Mouse (Mus musculus): ENCODE measurements around the gene Auts2. TPM values are rescaled to one million over a fixed set of nuclear protein-coding genes. Genes with fewer than 3 reads are reported as not detected.

The Auts2 gene
- total and polyA plus RNA-seq, 2 experiments from 2014 or later = 6.8 to 12.1 TPM

DNA sequence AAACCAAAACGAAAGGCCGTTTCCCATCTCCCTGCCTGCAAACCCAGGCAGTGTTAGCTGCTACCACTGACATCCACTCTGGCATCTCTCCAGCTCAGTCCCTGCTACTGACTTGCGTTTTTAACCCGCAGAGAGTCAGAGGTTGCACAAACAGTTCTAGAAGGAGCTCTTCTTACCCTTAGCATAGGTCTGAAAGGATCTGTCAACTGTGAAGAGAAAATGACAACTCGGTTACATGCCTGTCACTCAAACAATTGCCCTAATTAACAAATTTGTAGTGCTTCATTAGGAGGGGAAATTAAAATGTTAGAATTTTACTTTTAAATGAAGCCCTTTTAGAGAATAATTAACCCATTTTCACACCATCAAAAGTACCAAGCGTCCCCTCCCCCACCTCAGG is 1083.2 kb downstream of the Auts2 start:
- H3K4me1 ChIP-seq (ENCODE audit: control insufficient read depth, insufficient read depth) = no peaks in the 10 kb centered on the region
- TF ChIP-seq EP300 (IDR thresholded peaks at IDR 0.05; ENCODE audit: low read depth) = no peak
- peaks cover 67% of the 10 kb centered on the region for H3K36me3 ChIP-seq (replicated peaks; ENCODE audit: control insufficient read depth, insufficient read depth, low read length)
- ATAC-seq (ENCODE audit: insufficient read depth, low read depth) (no peak), DNase-seq (ENCODE audit: low spot score) (no peak)
- H3K27ac ChIP-seq (ENCODE audit: low read depth) = no peak overlapping the region
- WGBS = 78% methylated on average over 6 of the region's 6 CpGs
- no peak overlapping the region for H3K9ac ChIP-seq (replicated peaks; ENCODE audit: low read depth, low read length)
- H3K9me3 ChIP-seq (replicated peaks; ENCODE audit: control insufficient read depth, low read length) = no peaks in the 10 kb centered on the region
- H3K4me3 ChIP-seq (ENCODE audit: low read depth, low read length) = no peak overlapping the region
- no peaks in the 10 kb centered on the region for H3K27me3 ChIP-seq (ENCODE audit: control insufficient read depth, insufficient read depth, low read length)
- no peak overlapping the region for H3K4me2 ChIP-seq (ENCODE audit: low read depth, low read length)

DNA sequence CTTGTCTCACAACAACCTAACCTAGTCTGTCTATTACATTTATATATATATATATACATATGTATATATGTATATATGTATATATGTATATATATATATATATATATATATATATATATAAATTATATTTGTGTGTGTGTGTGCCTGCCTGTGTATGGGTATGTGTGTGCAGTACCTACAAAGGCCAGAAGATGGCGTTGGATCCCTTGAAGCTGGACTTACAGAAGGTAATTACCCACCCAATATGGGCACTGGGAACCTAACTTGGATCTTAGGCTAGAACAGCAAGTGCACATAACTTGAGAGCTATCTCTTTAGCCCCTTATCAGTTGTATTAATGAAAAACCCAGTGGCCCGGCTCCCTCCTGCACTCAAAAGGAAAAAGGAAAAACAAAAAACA is 1083.6 kb downstream of the Auts2 start:
- Histone ChIP-seq H3K9ac (replicated peaks; ENCODE audit: low read depth, low read length) (no peak overlapping the region), H3K27me3 (ENCODE audit: control insufficient read depth, insufficient read depth, low read length) (no peaks in the 10 kb centered on the region), H3K4me2 (ENCODE audit: low read depth, low read length) (no peak overlapping the region), H3K9me3 (replicated peaks; ENCODE audit: control insufficient read depth, low read length) (no peaks in the 10 kb centered on the region), H3K27ac (ENCODE audit: low read depth) (no peak overlapping the region), H3K36me3 (replicated peaks; ENCODE audit: control insufficient read depth, insufficient read depth, low read length) (peaks cover 67% of the 10 kb centered on the region), H3K4me1 (ENCODE audit: control insufficient read depth, insufficient read depth) (no peaks in the 10 kb centered on the region), H3K4me3 (ENCODE audit: low read depth, low read length) (no peak overlapping the region)
- ATAC-seq (ENCODE audit: insufficient read depth, low read depth) (no peak), DNase-seq (ENCODE audit: low spot score) (no peak)
- 71% methylated on average over 2 of the region's 2 CpGs for WGBS
- TF ChIP-seq EP300 (IDR thresholded peaks at IDR 0.05; ENCODE audit: low read depth) (no peak), CTCF (IDR thresholded peaks at IDR 0.05; ENCODE audit: low read depth) (no peak)

DNA sequence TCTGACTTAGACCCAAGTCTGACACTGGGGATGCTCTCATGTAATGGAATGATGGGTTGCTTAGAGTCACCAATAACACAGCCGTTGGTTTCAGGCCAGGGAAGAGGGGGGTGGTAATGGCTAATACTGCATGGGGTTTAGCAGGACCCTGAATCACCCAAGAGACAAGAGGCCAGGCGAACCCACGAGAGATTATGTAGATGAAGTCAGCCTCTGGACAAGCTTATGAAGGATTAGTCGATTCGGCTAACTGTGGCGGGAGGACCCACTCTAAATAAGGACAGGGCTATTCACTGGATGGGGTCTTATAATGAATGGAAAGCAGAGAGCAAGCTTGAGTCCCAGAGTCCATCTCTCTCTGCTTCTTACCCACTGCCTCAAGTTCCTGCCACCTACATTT is 1084.4 kb downstream of the Auts2 start:
- 88% methylated on average over 6 of the region's 6 CpGs for WGBS
- no peak for ATAC-seq (ENCODE audit: insufficient read depth, low read depth)
- no peak for DNase-seq (ENCODE audit: low spot score)
- Histone ChIP-seq H3K4me3 (ENCODE audit: low read depth, low read length) (no peak overlapping the region), H3K4me1 (ENCODE audit: control insufficient read depth, insufficient read depth) (no peaks in the 10 kb centered on the region), H3K36me3 (replicated peaks; ENCODE audit: control insufficient read depth, insufficient read depth, low read length) (peaks cover 69% of the 10 kb centered on the region), H3K4me2 (ENCODE audit: low read depth, low read length) (no peak overlapping the region), H3K9me3 (replicated peaks; ENCODE audit: control insufficient read depth, low read length) (no peaks in the 10 kb centered on the region), H3K27me3 (ENCODE audit: control insufficient read depth, insufficient read depth, low read length) (no peaks in the 10 kb centered on the region), H3K27ac (ENCODE audit: low read depth) (no peak overlapping the region), H3K9ac (replicated peaks; ENCODE audit: low read depth, low read length) (no peak overlapping the region)
- no peak for TF ChIP-seq CTCF (IDR thresholded peaks at IDR 0.05; ENCODE audit: low read depth)
- no peak for TF ChIP-seq EP300 (IDR thresholded peaks at IDR 0.05; ENCODE audit: low read depth)

DNA sequence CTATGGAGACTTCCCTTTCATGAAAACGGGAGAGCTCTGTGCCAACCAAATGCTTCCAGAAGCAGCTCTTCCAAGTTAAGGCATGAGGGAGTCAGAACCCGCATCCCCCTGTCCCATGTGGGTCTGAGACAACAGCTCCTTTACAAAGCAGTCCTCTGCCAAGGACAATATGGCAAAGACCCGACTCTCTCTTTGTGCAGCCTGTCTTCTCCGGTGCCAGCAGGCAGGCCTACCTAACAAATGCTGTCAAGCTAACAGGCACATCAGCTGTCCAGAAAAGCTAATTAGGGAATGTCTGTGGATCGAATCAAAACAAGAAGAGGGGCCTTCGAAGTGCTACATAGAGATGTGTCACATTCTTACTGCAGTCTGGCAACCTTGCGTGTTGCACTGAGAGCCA is 1085.1 kb downstream of the Auts2 start:
- 86% methylated on average over 7 of the region's 7 CpGs for WGBS
- Histone ChIP-seq H3K9me3 (replicated peaks; ENCODE audit: control insufficient read depth, low read length) (no peaks in the 10 kb centered on the region), H3K4me2 (ENCODE audit: low read depth, low read length) (no peak overlapping the region), H3K27ac (ENCODE audit: low read depth) (no peak overlapping the region), H3K4me3 (ENCODE audit: low read depth, low read length) (no peak overlapping the region), H3K27me3 (ENCODE audit: control insufficient read depth, insufficient read depth, low read length) (no peaks in the 10 kb centered on the region), H3K4me1 (ENCODE audit: control insufficient read depth, insufficient read depth) (no peaks in the 10 kb centered on the region), H3K36me3 (replicated peaks; ENCODE audit: control insufficient read depth, insufficient read depth, low read length) (peaks cover 64% of the 10 kb centered on the region), H3K9ac (replicated peaks; ENCODE audit: low read depth, low read length) (no peak overlapping the region)
- ATAC-seq (ENCODE audit: insufficient read depth, low read depth) = no peak
- no peak for DNase-seq (ENCODE audit: low spot score)
- TF ChIP-seq CTCF (IDR thresholded peaks at IDR 0.05; ENCODE audit: low read depth) (no peak), EP300 (IDR thresholded peaks at IDR 0.05; ENCODE audit: low read depth) (no peak)

DNA sequence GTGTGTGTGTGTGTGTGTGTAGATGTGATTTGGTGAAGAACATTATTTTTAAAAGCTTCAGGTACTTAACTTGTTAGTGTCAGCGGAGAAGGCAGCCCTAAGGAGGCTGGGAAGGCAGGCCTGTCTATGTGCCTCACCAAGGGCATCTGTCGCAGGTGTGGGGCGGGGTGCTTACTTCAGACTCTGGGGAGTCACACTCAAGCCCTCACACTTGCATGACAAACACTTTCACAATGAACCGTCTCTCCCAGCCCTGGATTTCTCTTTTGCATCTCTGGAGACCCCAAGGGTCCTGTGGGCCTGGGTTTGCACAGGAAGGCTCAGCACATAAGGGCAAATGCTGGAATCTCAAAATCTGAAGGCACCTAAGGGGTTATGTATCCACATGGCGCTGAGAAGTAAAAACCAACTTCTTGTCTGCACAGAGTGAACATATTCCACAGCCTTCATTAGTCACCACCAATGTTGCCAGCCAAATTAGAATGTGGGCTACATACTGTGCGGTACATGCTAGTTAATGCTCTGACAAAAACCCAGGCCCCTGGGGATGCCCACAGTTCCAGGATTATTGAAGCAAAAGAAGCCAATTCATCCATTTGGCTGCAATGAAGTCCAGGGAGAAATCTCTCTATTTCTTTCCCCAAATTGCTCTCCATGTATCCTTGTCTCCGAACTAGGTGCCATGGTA is 1093.8 kb downstream of the Auts2 start:
- Histone ChIP-seq H3K36me3 (replicated peaks; ENCODE audit: control insufficient read depth, insufficient read depth, low read length) (peaks cover 85% of the 10 kb centered on the region), H3K27me3 (ENCODE audit: control insufficient read depth, insufficient read depth, low read length) (no peaks in the 10 kb centered on the region), H3K4me3 (ENCODE audit: low read depth, low read length) (no peak overlapping the region), H3K4me1 (ENCODE audit: control insufficient read depth, insufficient read depth) (no peaks in the 10 kb centered on the region), H3K4me2 (ENCODE audit: low read depth, low read length) (no peak overlapping the region), H3K27ac (ENCODE audit: low read depth) (no peak overlapping the region), H3K9me3 (replicated peaks; ENCODE audit: control insufficient read depth, low read length) (no peaks in the 10 kb centered on the region), H3K9ac (replicated peaks; ENCODE audit: low read depth, low read length) (no peak overlapping the region)
- DNase-seq (ENCODE audit: low spot score) (no peak), ATAC-seq (ENCODE audit: insufficient read depth, low read depth) (no peak)
- TF ChIP-seq EP300 (IDR thresholded peaks at IDR 0.05; ENCODE audit: low read depth) (no peak), CTCF (IDR thresholded peaks at IDR 0.05; ENCODE audit: low read depth) (no peak)
- WGBS = 94% methylated on average over 7 of the region's 7 CpGs

DNA sequence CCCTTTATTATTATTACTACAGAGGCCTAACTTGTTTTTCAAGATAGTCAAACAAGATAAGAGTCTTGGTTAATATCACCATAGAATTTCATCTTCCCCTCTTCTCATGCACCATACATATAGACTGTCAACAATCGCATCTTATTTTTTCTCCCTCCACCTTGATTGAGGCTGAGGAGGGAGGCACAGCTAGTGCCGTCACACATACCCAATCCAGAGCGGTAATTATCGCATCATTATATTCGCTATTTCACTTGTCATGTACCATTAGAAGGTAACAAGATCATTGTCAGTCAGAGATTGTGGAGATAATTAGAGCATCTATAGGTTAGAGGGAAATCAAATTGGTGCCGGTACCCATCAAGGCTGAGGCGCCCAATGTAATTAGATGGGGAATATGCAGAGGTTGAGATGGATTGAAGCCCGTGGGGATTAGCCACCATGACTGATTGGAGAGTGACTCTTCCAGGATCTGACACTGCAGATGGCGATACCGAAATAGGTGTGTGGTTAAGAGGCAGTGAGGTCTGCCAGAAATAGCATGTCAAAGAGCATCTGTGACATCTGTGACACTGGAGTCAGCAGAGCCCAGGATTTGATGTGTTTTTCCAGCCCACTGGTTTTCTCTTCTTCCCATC is 1107.8 kb downstream of the Auts2 start:
- no peak overlapping the region for H3K4me3 ChIP-seq (ENCODE audit: low read depth, low read length)
- no peak for TF ChIP-seq CTCF (IDR thresholded peaks at IDR 0.05; ENCODE audit: low read depth)
- TF ChIP-seq EP300 (IDR thresholded peaks at IDR 0.05; ENCODE audit: low read depth) = no peak
- ATAC-seq (ENCODE audit: insufficient read depth, low read depth) = no peak

More for the DNA sequence above, 1107.8 kb downstream of the Auts2 start:
- WGBS = 81% methylated on average over 10 of the region's 10 CpGs
- Histone ChIP-seq H3K4me2 (ENCODE audit: low read depth, low read length) (no peak overlapping the region), H3K27ac (ENCODE audit: low read depth) (no peak overlapping the region), H3K27me3 (ENCODE audit: control insufficient read depth, insufficient read depth, low read length) (no peaks in the 10 kb centered on the region), H3K9ac (replicated peaks; ENCODE audit: low read depth, low read length) (no peak overlapping the region), H3K36me3 (replicated peaks; ENCODE audit: control insufficient read depth, insufficient read depth, low read length) (peaks cover 23% of the 10 kb centered on the region), H3K9me3 (replicated peaks; ENCODE audit: control insufficient read depth, low read length) (no peaks in the 10 kb centered on the region), H3K4me1 (ENCODE audit: control insufficient read depth, insufficient read depth) (no peaks in the 10 kb centered on the region)
- DNase-seq (ENCODE audit: low spot score) = no peak
